Mouse (Mus musculus) duodenum, adult 2 months (tissue): ENCODE measurements around the gene Dusp5. TPM values are rescaled to one million over a fixed set of nuclear protein-coding genes. Genes with fewer than 3 reads are reported as not detected.

Experiments used
- polyA plus RNA-seq: library from polyadenylated mRNA; depleted of rRNA; stranded (reverse); fragments of >200 nt; gene quantifications from 2 replicates; pipeline ENCODE4 v1.2.3, GENCODE M21; 2012; ENCODE audit warnings: low replicate concordance; rRNA removed

Dusp5 gene
- polyA plus RNA-seq = 21.1 and 33.4 TPM in 2 replicates

GRCm38 (mm10) chr19:53528752-53529454 is at the start of gene Dusp5:
Gene Dusp5, plus strand, starts transcription at chr19:53529109.

DNA sequence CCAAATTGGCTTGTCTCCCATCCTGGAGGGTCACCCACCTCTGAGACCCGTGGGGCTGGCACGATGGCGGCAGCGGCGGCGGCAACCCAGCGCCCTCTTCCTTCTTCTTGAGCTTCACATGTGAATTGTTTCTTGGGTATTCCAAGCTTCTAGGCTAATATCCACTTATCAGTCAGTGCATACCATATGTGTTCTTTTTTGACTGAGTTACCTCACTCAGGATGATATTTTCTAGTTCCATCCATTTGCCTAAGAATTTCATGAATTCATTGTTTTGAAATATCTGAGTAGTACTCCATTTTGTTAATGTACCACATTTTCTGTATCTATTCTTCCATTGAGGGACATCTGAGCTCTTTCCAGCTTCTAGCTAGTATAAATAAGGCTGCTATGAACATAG is 60.1 kb downstream of the Dusp5 start, which contains the start of gene Nutf2-ps1:
TSS of gene Nutf2-ps1 (minus strand) at position 101 of the 400 bp plus-strand sequence.

Other genes starting within 250 kb of the Dusp5 start
- 20.6 and 57.9 TPM in 2 replicates for gene Mxi1, start 218.6 kb upstream of the Dusp5 start, polyA plus RNA-seq
- not detected in 2 replicates for gene Gm10197, start 157.3 kb upstream of the Dusp5 start, polyA plus RNA-seq
- gene Smndc1, start 138.5 kb upstream of the Dusp5 start, polyA plus RNA-seq = 1.4 and 2.0 TPM in 2 replicates
- gene Nutf2-ps1, start 60.0 kb downstream of the Dusp5 start, polyA plus RNA-seq = 52.5 and 58.3 TPM in 2 replicates
- 0.74 and 1.9 TPM in 2 replicates for gene Smc3, start 71.3 kb downstream of the Dusp5 start, polyA plus RNA-seq
- gene Rbm20, start 148.2 kb downstream of the Dusp5 start, polyA plus RNA-seq = 0.28 and 0.53 TPM in 2 replicates